Mouse (Mus musculus): ENCODE results near the gene 3110009E18Rik. TPM values are rescaled to one million over a fixed set of nuclear protein-coding genes. Genes with fewer than 3 reads are reported as not detected.

Gene 3110009E18Rik
- polyA plus RNA-seq, 1 experiment from 2014 or later, result 22.2 TPM

DNA sequence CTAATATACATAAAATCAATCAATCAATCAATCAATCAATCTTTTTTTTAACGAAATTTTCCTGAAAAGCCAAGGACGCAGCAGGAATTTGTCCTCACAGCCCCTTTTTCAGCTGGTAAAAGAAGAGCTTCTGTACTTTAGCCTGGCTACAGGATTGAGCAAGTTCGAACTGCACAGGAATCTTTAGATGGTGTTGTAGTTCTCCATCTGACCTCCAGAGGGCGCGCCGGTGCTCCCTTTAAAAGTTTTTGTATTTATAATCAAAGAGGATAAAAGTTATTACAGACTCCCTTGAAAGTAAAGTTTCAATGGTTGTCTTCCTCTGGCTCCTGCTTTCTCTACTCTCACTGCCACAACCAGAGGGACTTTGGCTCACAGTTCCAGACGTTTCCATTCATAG, 22.7 kb upstream of the 3110009E18Rik start:
- no peaks in the 10 kb centered on the region for H3K9me3 ChIP-seq (ENCODE audit: control insufficient read depth, low read length)
- ATAC-seq (ENCODE audit: low FRiP score, low TSS enrichment), result no peak
- WGBS, result 15% methylated on average over 7 of the region's 7 CpGs
- no peak overlapping the region for H3K4me3 ChIP-seq (ENCODE audit: low read length)
- no peaks in the 10 kb centered on the region for H3K27me3 ChIP-seq (ENCODE audit: control insufficient read depth, insufficient read depth, low read length)
- no peak overlapping the region for H3K27ac ChIP-seq (ENCODE audit: low read depth, low read length)
- no peak overlapping the region for H3K9ac ChIP-seq (ENCODE audit: low read depth, low read length)
- H3K4me1 ChIP-seq (ENCODE audit: control insufficient read depth, insufficient read depth, low read length), result no peaks in the 10 kb centered on the region
- H3K4me2 ChIP-seq (replicated peaks; ENCODE audit: low read depth, low read length), result no peak overlapping the region
- H3K36me3 ChIP-seq (ENCODE audit: control insufficient read depth, insufficient read depth, low read length), result no peaks in the 10 kb centered on the region

DNA sequence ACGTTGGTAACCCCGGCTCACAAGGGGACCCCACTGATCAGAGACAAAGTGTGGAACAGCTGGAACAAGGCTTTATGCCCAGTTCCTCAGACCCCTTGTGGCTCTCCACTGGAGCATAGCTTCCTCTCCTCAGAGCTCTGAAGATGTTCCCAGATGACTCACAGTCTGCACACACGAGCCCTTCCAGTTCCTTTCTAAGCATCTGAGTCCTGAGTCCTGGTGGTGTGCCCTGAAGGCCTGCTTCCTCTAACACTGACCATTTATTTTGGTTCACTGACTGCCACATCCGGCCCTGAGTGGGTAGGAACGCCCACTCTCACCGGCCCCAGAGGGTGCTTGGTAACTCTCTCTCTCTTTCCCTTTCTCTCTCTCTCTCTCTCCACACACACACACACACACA, 21.5 kb upstream of the 3110009E18Rik start:
- Histone ChIP-seq H3K4me1 (ENCODE audit: control insufficient read depth, insufficient read depth, low read length) (no peaks in the 10 kb centered on the region), H3K9ac (ENCODE audit: low read depth, low read length) (no peak overlapping the region), H3K9me3 (ENCODE audit: control insufficient read depth, low read length) (no peaks in the 10 kb centered on the region), H3K4me2 (replicated peaks; ENCODE audit: low read depth, low read length) (no peak overlapping the region), H3K36me3 (ENCODE audit: control insufficient read depth, insufficient read depth, low read length) (no peaks in the 10 kb centered on the region), H3K4me3 (ENCODE audit: low read length) (no peak overlapping the region), H3K27me3 (ENCODE audit: control insufficient read depth, insufficient read depth, low read length) (no peaks in the 10 kb centered on the region), H3K27ac (ENCODE audit: low read depth, low read length) (no peak overlapping the region)
- WGBS, result 54% methylated on average over 6 of the region's 6 CpGs
- no peak for ATAC-seq (ENCODE audit: low FRiP score, low TSS enrichment)

DNA sequence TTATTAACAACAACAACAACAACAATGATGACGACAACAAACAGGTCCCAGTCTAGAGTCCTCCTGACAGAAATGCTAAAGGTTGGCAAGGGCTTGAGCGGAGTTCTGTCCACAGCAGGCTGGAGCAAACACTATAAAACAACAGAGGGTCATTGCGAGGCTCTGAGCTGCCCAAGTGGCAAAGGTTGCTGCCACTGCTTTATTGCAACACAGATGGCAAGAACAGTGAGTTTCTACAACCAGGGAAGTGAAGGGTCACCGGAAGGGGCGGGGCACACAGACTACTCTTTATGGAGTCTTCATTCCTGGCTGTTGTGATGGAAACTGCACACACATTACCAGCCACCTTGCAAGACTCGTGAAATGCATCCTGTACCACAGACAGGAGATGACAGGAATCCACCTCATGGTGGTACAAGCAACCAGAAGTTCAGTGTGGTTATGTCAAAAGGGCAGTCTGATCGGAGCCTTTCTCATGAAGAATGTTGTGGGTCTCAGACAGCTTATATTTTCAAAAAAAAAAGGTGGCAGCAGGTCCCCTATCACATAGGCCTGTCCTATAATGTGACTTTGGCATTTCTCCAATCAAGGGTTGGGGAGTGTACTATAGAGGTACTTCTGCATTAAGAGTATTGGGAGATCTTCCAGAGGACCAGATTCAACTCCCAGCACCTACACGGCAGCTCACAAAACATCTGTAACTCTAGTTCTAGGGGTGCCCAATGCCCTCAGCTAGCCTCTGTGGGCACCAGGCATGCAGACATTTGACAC, 20.3 kb upstream of the 3110009E18Rik start:
- H3K4me2 ChIP-seq (replicated peaks; ENCODE audit: low read depth, low read length), result no peak overlapping the region
- H3K27me3 ChIP-seq (ENCODE audit: control insufficient read depth, insufficient read depth, low read length), result no peaks in the 10 kb centered on the region
- no peak overlapping the region for H3K27ac ChIP-seq (ENCODE audit: low read depth, low read length)
- ATAC-seq (ENCODE audit: low FRiP score, low TSS enrichment), result no peak
- H3K9ac ChIP-seq (ENCODE audit: low read depth, low read length), result no peak overlapping the region
- H3K4me3 ChIP-seq (ENCODE audit: low read length), result no peak overlapping the region
- H3K9me3 ChIP-seq (ENCODE audit: control insufficient read depth, low read length), result no peaks in the 10 kb centered on the region
- WGBS, result 80% methylated on average over 8 of the region's 8 CpGs
- no peaks in the 10 kb centered on the region for H3K36me3 ChIP-seq (ENCODE audit: control insufficient read depth, insufficient read depth, low read length)
- no peaks in the 10 kb centered on the region for H3K4me1 ChIP-seq (ENCODE audit: control insufficient read depth, insufficient read depth, low read length)

DNA sequence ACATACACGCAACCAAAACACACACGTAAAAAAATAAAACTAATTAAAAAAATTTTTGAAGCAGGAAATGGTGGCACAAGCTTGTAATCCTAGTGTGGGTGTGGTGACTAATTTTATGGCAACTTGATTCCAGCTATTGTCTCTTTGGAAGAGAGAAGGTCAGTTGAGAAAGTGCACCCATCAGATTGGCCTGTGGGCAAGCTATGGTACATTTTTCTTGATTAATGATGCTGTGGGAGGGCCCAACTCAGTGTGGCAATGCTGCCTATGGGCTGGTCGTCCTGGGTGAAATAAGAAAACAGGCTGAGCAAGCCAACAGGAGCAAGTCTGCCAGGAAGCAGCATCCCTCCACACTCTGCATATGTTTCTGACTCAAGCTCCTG, 19.8 kb upstream of the 3110009E18Rik start:
- H3K27me3 ChIP-seq (ENCODE audit: control insufficient read depth, insufficient read depth, low read length), result no peaks in the 10 kb centered on the region
- H3K36me3 ChIP-seq (ENCODE audit: control insufficient read depth, insufficient read depth, low read length), result no peaks in the 10 kb centered on the region
- no peak overlapping the region for H3K9ac ChIP-seq (ENCODE audit: low read depth, low read length)
- no peaks in the 10 kb centered on the region for H3K9me3 ChIP-seq (ENCODE audit: control insufficient read depth, low read length)
- H3K4me2 ChIP-seq (replicated peaks; ENCODE audit: low read depth, low read length), result no peak overlapping the region
- no peak overlapping the region for H3K27ac ChIP-seq (ENCODE audit: low read depth, low read length)
- ATAC-seq (ENCODE audit: low FRiP score, low TSS enrichment), result no peak
- H3K4me1 ChIP-seq (ENCODE audit: control insufficient read depth, insufficient read depth, low read length), result no peaks in the 10 kb centered on the region
- no peak overlapping the region for H3K4me3 ChIP-seq (ENCODE audit: low read length)
- 85% methylated on average over 3 of the region's 3 CpGs for WGBS

DNA sequence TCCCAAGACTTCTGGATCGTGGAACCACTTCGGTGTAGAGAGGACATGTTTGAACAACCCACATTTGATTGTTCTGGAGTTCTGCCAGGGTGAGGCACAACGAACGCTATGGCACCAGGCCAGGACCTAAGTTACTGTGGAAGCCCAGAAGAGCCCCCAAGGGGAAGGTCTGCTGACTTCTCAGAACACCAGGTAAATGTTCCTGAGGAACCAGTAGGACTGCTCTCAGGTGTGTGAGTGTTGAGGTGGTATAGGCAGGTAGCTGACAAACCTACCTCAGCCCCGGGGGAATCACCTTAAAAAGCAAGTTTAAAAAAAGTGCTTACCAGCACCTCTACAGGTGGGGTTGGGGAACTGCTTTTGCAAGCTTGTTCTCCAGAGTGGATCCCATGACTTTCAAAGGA, 15.4 kb upstream of the 3110009E18Rik start:
- no peak for ATAC-seq (ENCODE audit: low FRiP score, low TSS enrichment)
- H3K9me3 ChIP-seq (ENCODE audit: control insufficient read depth, low read length), result no peaks in the 10 kb centered on the region
- H3K27me3 ChIP-seq (ENCODE audit: control insufficient read depth, insufficient read depth, low read length), result no peaks in the 10 kb centered on the region
- H3K4me1 ChIP-seq (ENCODE audit: control insufficient read depth, insufficient read depth, low read length), result no peaks in the 10 kb centered on the region
- WGBS, result 66% methylated on average over 5 of the region's 5 CpGs
- no peak overlapping the region for H3K9ac ChIP-seq (ENCODE audit: low read depth, low read length)
- H3K27ac ChIP-seq (ENCODE audit: low read depth, low read length), result no peak overlapping the region
- H3K36me3 ChIP-seq (ENCODE audit: control insufficient read depth, insufficient read depth, low read length), result no peaks in the 10 kb centered on the region
- no peak overlapping the region for H3K4me2 ChIP-seq (replicated peaks; ENCODE audit: low read depth, low read length)
- H3K4me3 ChIP-seq (ENCODE audit: low read length), result no peak overlapping the region

DNA sequence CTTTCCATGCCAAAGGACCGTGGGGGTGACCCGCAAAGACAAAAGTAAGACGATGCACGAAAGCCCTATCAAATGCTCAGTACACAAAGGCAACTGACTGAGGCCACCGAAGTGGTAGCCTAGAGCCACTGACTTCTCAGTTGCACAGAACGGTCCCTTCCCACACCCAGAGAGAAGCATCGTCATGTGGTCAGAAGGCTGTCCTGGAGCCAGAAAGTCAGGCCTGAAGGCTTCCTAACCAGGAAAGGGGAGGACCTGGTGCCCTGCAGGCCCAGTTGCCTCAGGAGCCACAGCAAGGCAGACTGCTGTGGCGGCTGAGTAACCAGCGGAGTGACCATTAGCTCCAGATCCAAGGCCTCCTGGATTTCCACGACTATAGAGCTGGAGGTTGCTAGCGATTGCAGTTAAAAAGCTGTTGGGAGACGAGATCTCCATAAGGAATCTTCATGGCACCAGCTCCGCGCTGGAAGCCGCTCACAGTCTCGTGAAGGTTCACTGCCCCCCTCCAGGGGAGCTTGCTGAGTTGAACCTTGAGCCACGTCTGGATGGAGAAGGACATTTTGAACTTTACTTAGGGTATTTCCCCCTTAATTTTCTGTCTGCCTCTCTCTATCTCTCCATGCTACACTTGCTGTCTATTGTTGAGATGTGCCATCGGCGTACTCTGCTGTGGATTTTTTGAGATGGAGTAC, 11.1 kb upstream of the 3110009E18Rik start:
- 80% methylated on average over 19 of the region's 19 CpGs for WGBS
- Histone ChIP-seq H3K4me3 (ENCODE audit: low read length) (no peak overlapping the region), H3K4me2 (replicated peaks; ENCODE audit: low read depth, low read length) (no peak overlapping the region), H3K36me3 (ENCODE audit: control insufficient read depth, insufficient read depth, low read length) (peaks cover 22% of the 10 kb centered on the region), H3K4me1 (ENCODE audit: control insufficient read depth, insufficient read depth, low read length) (no peaks in the 10 kb centered on the region), H3K27ac (ENCODE audit: low read depth, low read length) (no peak overlapping the region), H3K9me3 (ENCODE audit: control insufficient read depth, low read length) (peaks cover 7% of the 10 kb centered on the region), H3K9ac (ENCODE audit: low read depth, low read length) (no peak overlapping the region), H3K27me3 (ENCODE audit: control insufficient read depth, insufficient read depth, low read length) (no peaks in the 10 kb centered on the region)
- ATAC-seq (ENCODE audit: low FRiP score, low TSS enrichment), result no peak

DNA sequence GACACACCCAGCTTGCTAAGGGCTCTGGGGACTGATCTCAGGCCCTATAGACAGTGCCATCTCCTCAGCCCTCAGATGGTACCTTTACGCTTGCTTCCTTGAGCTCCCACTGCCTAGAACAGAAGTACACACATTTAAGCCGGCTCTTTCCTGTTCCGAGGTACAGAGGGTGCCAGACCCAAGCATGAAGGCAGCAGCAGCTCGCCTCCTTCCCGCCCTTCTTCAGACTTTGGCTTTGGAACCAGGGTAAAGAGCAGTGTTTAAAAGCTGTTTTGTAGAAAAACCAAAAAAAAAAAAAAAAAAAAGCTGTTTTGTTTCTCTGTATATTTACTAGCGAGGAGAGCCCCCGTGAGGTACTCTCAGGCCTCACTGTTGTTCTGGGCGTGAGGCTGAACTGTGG, 9.2 kb upstream of the 3110009E18Rik start:
- Histone ChIP-seq H3K4me1 (ENCODE audit: control insufficient read depth, insufficient read depth, low read length) (no peaks in the 10 kb centered on the region), H3K9me3 (ENCODE audit: control insufficient read depth, low read length) (peaks cover 10% of the 10 kb centered on the region), H3K4me2 (replicated peaks; ENCODE audit: low read depth, low read length) (no peak overlapping the region), H3K27ac (ENCODE audit: low read depth, low read length) (no peak overlapping the region), H3K9ac (ENCODE audit: low read depth, low read length) (no peak overlapping the region), H3K36me3 (ENCODE audit: control insufficient read depth, insufficient read depth, low read length) (peaks cover 37% of the 10 kb centered on the region), H3K4me3 (ENCODE audit: low read length) (no peak overlapping the region), H3K27me3 (ENCODE audit: control insufficient read depth, insufficient read depth, low read length) (no peaks in the 10 kb centered on the region)
- WGBS, result 92% methylated on average over 8 of the region's 8 CpGs
- no peak for ATAC-seq (ENCODE audit: low FRiP score, low TSS enrichment)

DNA sequence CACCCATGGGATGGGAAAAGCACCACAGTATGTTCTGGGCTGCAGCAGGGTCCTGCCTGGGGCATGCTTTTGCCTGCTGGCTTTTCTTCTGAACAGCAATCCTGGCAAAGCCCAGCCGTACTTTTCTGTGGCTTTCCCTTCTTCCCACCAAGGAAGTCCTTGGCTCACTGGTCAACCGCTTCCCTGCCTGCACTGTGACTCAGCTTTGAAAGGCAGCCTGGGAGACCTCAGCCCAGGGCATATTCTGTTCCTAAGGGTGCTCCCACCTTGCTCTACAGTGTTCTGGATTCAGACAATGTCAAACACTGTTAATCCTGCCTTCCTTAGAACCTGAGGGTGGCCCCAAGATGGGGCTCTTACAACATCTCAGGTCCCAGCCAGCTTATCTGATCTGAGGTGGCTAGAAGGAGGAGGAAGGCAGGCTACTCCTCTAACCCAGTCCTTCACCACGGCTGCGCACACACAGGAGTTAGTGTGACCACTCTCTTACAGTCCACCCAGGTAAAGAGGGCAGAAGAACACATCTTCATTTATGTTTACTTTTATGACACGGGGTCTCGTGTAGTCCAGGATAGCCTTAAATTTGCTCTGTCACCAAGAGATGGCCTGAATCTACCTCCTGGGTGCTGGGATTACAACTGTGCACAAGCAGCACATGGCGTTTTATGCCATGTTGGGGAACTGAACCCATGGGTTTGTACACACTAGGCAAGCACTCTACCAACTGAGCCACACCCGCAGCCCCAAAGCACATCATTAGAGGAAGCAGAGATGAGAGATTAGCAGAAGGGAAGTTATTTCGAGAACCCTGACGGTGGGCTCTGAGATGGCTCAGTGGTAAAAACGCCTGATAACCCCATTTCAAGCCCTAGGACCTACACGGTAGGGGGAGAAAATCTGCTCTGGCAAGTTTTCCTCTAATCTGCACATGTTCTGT, 8.5 kb upstream of the 3110009E18Rik start:
- H3K4me2 ChIP-seq (replicated peaks; ENCODE audit: low read depth, low read length), result no peak overlapping the region
- peaks cover 37% of the 10 kb centered on the region for H3K36me3 ChIP-seq (ENCODE audit: control insufficient read depth, insufficient read depth, low read length)
- H3K4me1 ChIP-seq (ENCODE audit: control insufficient read depth, insufficient read depth, low read length), result no peaks in the 10 kb centered on the region
- H3K9me3 ChIP-seq (ENCODE audit: control insufficient read depth, low read length), result peaks cover 10% of the 10 kb centered on the region
- 86% methylated on average over 12 of the region's 12 CpGs for WGBS
- no peak for ATAC-seq (ENCODE audit: low FRiP score, low TSS enrichment)
- H3K4me3 ChIP-seq (ENCODE audit: low read length), result no peak overlapping the region
- H3K27me3 ChIP-seq (ENCODE audit: control insufficient read depth, insufficient read depth, low read length), result no peaks in the 10 kb centered on the region
- H3K9ac ChIP-seq (ENCODE audit: low read depth, low read length), result no peak overlapping the region
- H3K27ac ChIP-seq (ENCODE audit: low read depth, low read length), result no peak overlapping the region

Measured in kidney, embryonic 14.5 days (tissue).